Mouse (Mus musculus) hindbrain, embryonic 11.5 days (tissue): ENCODE data around the gene H2afv. TPM values are rescaled to one million over a fixed set of nuclear protein-coding genes. Genes with fewer than 3 reads are reported as not detected.

ENCODE experiments used
- ATAC-seq: fragments of 200-750 bp; cut with Nextera tagmentation; 2 replicates; pipeline ENCODE4 v1.8.0; 2017; ENCODE audit warnings: mild to moderate bottlenecking, moderate TSS enrichment, moderate library complexity; ENCODE audit not compliant: low FRiP score
- DNase-seq: peaks from one replicate; pipeline ENCODE4 v3.0.0-alpha.2; 2015; ENCODE audit warnings: low spot score
- H3K27ac ChIP-seq: fragments of 300-500 bp; sonication (generic); 2 replicates; pipeline ENCODE4 v1.5.1; 2014; ENCODE audit warnings: mild to moderate bottlenecking, low read depth, low read length
- H3K27me3 ChIP-seq: fragments of 300-500 bp; sonication (generic); 2 replicates; pipeline ENCODE4 v1.6.1; 2014; ENCODE audit warnings: mild to moderate bottlenecking, low read length, moderate library complexity, mixed read lengths; ENCODE audit not compliant: control insufficient read depth, insufficient read depth
- H3K36me3 ChIP-seq: fragments of 300-500 bp; sonication (generic); 2 replicates; pipeline ENCODE4 v1.6.1; 2014; ENCODE audit warnings: mild to moderate bottlenecking, low read length, moderate library complexity, mixed read lengths; ENCODE audit not compliant: control insufficient read depth, insufficient read depth
- H3K4me1 ChIP-seq: fragments of 300-500 bp; sonication (generic); replicated peaks from 2 replicates; pipeline ENCODE4 v1.6.1; 2014; ENCODE audit warnings: low read length, mixed read lengths; ENCODE audit not compliant: control insufficient read depth, insufficient read depth
- H3K4me2 ChIP-seq: fragments of 300-500 bp; sonication (generic); replicated peaks from 2 replicates; pipeline ENCODE4 v1.6.1; 2014; ENCODE audit warnings: mild to moderate bottlenecking, low read depth, low read length
- H3K4me3 ChIP-seq: fragments of 300-500 bp; sonication (generic); 2 replicates; pipeline ENCODE4 v1.5.1; 2014; ENCODE audit warnings: low read depth, low read length
- H3K9ac ChIP-seq: fragments of 300-500 bp; sonication (generic); 2 replicates; pipeline ENCODE4 v1.6.1; 2014; ENCODE audit warnings: low read depth, low read length
- H3K9me3 ChIP-seq: fragments of 300-500 bp; sonication (generic); 2 replicates; pipeline ENCODE4 v1.6.1; 2016; ENCODE audit warnings: low read length; ENCODE audit not compliant: control insufficient read depth
- WGBS: fragments of 180-500 bp; shearing (Covaris S2); extraction: QIAGEN DNeasy Blood & Tissue Kit; methylation state at CpG from one replicate; pipeline ENCODE4 v1.1.7; 2014; 5-methylcytosine and 5-hydroxymethylcytosine counted together
- polyA plus RNA-seq: library from polyadenylated mRNA; unstranded; fragments of >200 nt; fragmentation: Nextera tagmentation; extraction: Ambion mirVana; gene quantifications from 2 replicates; pipeline ENCODE4 v1.2.1, GENCODE M21; 2014

H2afv gene
- 784 and 787 TPM in 2 replicates for polyA plus RNA-seq

- 1% methylated on average over 73 of the region's 80 CpGs for WGBS
- H3K27ac ChIP-seq, result peak within 1 kb of the TSS; percentile 93
- H3K9me3 ChIP-seq, result no peaks in the 10 kb centered on the region
- ATAC-seq, result peak; percentile 100
- H3K4me1 ChIP-seq, result no peaks in the 10 kb centered on the region
- no peaks in the 10 kb centered on the region for H3K27me3 ChIP-seq
- peak within 1 kb of the TSS; percentile 78 for H3K4me3 ChIP-seq
- peak within 1 kb of the TSS; percentile 88 for H3K9ac ChIP-seq
- H3K36me3 ChIP-seq, result no peaks in the 10 kb centered on the region
- H3K4me2 ChIP-seq, result peak within 1 kb of the TSS; percentile 66
- peak; percentile 100 for DNase-seq
These were observed at the start of gene H2afv for GRCm38 (mm10) chr11:6444077-6444853. Gene H2afv, minus strand, starts transcription at chr11:6444443.

DNA sequence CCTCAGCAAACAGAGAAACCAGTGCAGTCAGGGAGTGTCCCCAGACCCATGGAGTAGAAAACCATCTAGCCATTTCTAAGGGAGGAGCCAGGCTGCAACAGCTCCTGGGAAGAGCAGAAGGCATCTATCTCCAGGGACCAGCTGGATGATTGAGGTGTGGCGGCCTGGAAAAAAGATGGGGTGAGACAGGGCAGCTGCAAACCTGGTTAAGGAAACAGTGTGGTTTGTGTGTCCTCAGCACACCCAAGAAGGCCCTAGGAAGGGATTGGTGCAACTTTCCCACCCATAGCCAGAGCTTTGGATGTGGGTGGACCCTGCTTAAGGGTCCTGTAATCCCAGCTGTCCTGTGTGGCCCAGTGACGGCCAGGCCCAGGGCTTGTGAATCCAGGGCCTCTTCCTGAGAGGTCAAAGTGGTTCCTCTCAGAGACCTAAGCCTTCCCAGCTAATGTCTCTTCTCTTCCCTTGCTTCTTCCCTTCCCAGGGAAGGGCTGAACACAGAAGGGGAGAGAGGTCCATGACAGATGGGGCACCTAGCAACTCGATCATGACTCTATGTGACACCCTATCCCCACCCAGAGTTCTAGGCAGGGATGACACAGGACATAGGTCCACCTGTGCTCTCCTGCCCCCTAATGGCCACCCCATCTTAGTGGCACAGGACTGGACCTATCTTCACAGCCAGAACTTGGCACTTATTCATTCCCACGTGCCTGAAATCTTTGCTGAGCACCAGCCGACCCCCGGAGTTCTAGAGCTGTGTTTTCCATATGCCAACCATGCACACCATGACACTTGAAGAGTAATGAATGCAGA, 45.7 kb upstream of the H2afv start:
- H3K9ac ChIP-seq, result no peak overlapping the region
- H3K27ac ChIP-seq, result no peak overlapping the region
- H3K36me3 ChIP-seq, result no peaks in the 10 kb centered on the region
- no peaks in the 10 kb centered on the region for H3K9me3 ChIP-seq
- no peaks in the 10 kb centered on the region for H3K27me3 ChIP-seq
- H3K4me3 ChIP-seq, result no peak overlapping the region
- 58% methylated on average over 6 of the region's 6 CpGs for WGBS
- ATAC-seq (peak; percentile 57; the same call in 1 of the 2 replicates), DNase-seq (no peak)
- H3K4me2 ChIP-seq, result no peak overlapping the region
- no peaks in the 10 kb centered on the region for H3K4me1 ChIP-seq

GRCm38 (mm10) chr11:6489257-6489656, 45.0 kb upstream of the H2afv start:
- Histone ChIP-seq H3K4me2 (no peak overlapping the region), H3K36me3 (no peaks in the 10 kb centered on the region), H3K4me1 (no peaks in the 10 kb centered on the region), H3K9me3 (no peaks in the 10 kb centered on the region), H3K27ac (no peak overlapping the region), H3K4me3 (no peak overlapping the region), H3K27me3 (no peaks in the 10 kb centered on the region), H3K9ac (no peak overlapping the region)
- 78% methylated on average over 7 of the region's 7 CpGs for WGBS
- ATAC-seq (no peak), DNase-seq (no peak)

- ATAC-seq, result no peak
- H3K9ac ChIP-seq, result no peak overlapping the region
- 96% methylated on average over 5 of the region's 5 CpGs for WGBS
- no peaks in the 10 kb centered on the region for H3K9me3 ChIP-seq
- H3K4me1 ChIP-seq, result no peaks in the 10 kb centered on the region
- no peaks in the 10 kb centered on the region for H3K36me3 ChIP-seq
- no peak overlapping the region for H3K27ac ChIP-seq
- H3K27me3 ChIP-seq, result no peaks in the 10 kb centered on the region
- H3K4me3 ChIP-seq, result no peak overlapping the region
- no peak for DNase-seq
- H3K4me2 ChIP-seq, result no peak overlapping the region
These were observed 43.9 kb upstream of the H2afv start for GRCm38 (mm10) chr11:6488041-6488684.

GRCm38 (mm10) chr11:6487496-6487895, 43.3 kb upstream of the H2afv start:
- Histone ChIP-seq H3K4me3 (no peak overlapping the region), H3K27ac (no peak overlapping the region), H3K9me3 (no peaks in the 10 kb centered on the region), H3K36me3 (no peaks in the 10 kb centered on the region), H3K27me3 (no peaks in the 10 kb centered on the region), H3K9ac (no peak overlapping the region), H3K4me1 (no peaks in the 10 kb centered on the region), H3K4me2 (no peak overlapping the region)
- ATAC-seq (no peak), DNase-seq (no peak)
- 68% methylated on average over 7 of the region's 7 CpGs for WGBS

- whole genome bisulfite sequencing, result 69% methylated on average over 6 of the region's 6 CpGs
- DNase-seq (no peak), ATAC-seq (no peak)
- Histone ChIP-seq H3K36me3 (no peaks in the 10 kb centered on the region), H3K4me3 (no peak overlapping the region), H3K27me3 (no peaks in the 10 kb centered on the region), H3K4me1 (no peaks in the 10 kb centered on the region), H3K27ac (no peak overlapping the region), H3K4me2 (no peak overlapping the region), H3K9ac (no peak overlapping the region), H3K9me3 (no peaks in the 10 kb centered on the region)
These were observed 42.7 kb upstream of the H2afv start for GRCm38 (mm10) chr11:6486916-6487315.

GRCm38 (mm10) chr11:6484244-6484959, 40.2 kb upstream of the H2afv start:
- Histone ChIP-seq H3K27ac (no peak overlapping the region), H3K4me3 (no peak overlapping the region), H3K36me3 (no peaks in the 10 kb centered on the region), H3K4me2 (no peak overlapping the region), H3K9ac (no peak overlapping the region), H3K9me3 (no peaks in the 10 kb centered on the region), H3K27me3 (no peaks in the 10 kb centered on the region), H3K4me1 (no peaks in the 10 kb centered on the region)
- DNase-seq (no peak), ATAC-seq (no peak)
- WGBS, result 59% methylated on average over 3 of the region's 3 CpGs

- ATAC-seq (no peak), DNase-seq (no peak)
- no peak overlapping the region for H3K9ac ChIP-seq
- H3K27me3 ChIP-seq, result no peaks in the 10 kb centered on the region
- no peak overlapping the region for H3K27ac ChIP-seq
- H3K4me2 ChIP-seq, result no peak overlapping the region
- H3K4me3 ChIP-seq, result no peak overlapping the region
- no peaks in the 10 kb centered on the region for H3K9me3 ChIP-seq
- WGBS, result 81% methylated on average over 2 of the region's 2 CpGs
- H3K36me3 ChIP-seq, result no peaks in the 10 kb centered on the region
- H3K4me1 ChIP-seq, result no peaks in the 10 kb centered on the region
These were observed 38.9 kb upstream of the H2afv start for GRCm38 (mm10) chr11:6483103-6483502.
